Mouse (Mus musculus) brain, adult 2 months (tissue): ENCODE data around the gene Scrn2.

ENCODE experiments used
- DNase-seq: peaks from one replicate; pipeline ENCODE4 v3.0.0; 2011; ENCODE audit warnings: low read depth, low spot score

Gene Scrn2

DNA sequence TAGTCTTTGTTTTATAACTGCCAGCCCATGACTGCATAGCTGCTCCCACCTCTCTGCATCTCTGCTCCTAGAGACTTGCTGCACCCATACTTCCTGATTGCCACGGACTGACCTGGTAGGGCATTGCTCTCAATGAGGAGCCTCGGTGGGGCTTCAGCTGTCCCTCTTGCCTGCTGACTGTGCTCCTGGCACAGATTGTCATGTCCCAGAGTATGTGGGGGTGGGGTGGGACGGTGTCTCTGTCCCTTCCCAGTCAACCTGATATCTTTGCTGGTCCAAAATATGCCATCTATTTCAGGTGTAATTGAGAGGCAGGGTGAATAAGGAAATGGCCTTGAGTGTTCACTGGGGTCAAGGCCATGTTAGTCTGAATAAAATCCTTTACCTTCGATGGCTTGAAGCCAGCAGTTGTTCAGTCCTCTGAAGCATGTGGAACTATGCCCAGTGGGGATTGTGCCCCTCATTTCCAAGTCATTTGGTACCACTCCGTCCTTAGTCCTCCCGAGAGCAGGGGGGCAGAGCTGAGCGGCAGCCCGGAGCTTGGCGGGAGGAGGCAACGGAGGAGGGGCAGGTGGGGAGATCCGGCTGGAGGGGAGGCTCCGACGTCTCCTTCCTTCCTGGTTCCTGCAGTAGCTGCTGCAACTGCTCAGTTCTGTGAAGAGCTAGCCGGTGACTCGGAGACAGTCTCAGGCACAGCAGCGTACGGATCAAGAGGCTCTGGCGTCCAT lies 20.6 kb downstream of the Scrn2 start, which contains the start of gene Osbpl7:
Gene Osbpl7 (plus strand): TSS at position 413 of the 728 bp plus-strand sequence.
- DNase-seq, result peak; percentile 94

DNA sequence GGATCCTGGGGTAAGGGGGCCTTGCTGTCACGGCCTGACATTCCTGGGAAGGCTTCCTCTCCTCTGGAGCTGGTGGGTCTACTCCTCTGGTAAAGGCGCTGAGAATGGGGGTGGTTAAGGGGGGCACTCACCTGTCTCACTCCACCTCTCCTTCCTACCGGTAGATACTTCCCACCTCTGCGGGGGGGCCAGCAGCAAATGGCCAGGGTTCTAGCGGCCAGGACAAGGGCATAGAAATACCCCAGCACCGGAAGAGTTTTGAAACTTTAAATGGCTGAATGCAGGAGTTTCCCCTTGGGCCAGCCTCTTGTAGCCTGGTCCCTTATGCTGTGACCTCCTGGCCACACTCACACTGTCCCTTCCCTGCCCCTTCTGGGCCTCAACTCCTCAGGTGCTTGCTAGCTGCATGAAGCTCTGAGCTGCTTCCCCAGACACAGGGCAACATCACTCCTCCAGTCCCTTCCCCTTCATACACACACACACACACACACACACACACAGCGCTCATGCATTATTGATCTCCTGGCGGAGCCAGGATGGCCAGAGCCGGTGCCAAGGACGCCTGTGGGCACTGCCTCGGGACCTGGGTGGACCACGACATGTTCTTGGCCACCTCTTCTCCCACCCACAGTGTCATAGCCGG lies 21.3 kb downstream of the Scrn2 start:
- DNase-seq, result no peak

DNA sequence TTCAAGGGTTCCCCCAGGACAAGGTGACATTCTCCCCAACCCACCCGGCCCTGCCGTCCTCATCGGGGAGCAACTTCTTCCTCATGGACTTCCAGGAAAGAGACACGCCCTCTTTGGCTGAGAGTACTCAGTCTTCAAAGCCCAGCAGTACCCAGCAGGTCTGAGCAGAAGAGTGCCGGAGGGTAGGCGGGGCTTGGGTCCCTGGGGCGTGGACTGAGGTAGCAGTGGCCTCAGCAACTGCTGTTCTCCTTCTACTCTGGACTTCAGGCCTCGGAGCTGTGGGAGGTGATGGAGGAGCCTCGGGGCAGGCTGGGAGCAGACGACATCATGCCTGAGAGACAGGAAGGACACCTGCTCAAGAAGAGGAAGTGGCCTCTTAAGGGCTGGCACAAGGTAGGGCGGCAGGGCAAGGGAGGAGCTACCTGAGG lies 22.5 kb downstream of the Scrn2 start:
- DNase-seq, result no peak

DNA sequence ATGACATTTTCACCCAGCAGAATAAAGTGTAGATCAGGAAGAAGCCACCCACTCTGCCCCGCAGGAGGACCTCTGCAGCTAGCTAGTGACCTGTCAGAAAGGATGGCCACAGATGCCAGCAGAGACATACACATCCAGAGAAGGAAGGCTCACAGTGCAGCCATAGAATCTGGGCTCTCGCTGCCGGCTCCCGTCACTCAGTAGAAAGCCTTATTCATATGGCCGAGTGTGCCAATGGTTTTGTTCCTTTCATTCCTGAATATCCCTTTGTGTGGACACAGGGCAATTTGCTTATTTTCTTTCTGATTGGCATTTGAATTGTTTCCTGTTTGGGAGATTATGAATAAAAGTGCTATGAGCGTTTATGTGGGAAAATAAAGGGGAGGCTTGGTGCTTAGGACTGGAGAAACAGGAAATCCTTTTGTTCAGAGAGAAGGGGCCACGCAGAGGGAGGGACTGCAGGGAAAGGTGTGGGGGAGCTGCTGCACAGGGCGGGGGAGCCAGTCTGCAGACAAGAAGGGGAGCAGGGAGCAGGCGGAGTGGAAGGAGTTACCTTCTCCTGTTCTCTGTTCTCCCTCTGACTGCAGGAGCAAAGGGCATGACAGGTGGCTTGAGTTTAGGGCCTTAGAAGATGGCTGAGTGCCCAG lies 33.7 kb downstream of the Scrn2 start:
- DNase-seq, result peak; percentile 87

DNA sequence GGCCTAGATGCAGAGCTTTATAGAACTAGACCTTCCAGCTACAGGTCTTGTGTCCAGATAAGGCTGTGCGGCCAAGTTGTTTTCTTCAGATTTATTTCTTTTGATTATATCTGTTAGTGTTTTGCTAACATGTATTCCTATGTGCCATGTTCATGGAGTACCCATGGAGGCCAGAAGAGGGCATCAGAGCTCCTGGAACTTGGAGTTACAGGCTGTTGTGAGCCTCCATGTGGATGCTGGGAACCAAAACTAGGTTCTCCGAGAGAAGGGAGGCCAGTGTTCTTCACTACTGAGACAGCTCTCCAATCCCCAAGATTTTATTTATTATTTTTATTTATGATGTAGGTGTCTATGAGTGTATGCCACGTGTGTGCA lies 34.2 kb downstream of the Scrn2 start:
- no peak for DNase-seq

DNA sequence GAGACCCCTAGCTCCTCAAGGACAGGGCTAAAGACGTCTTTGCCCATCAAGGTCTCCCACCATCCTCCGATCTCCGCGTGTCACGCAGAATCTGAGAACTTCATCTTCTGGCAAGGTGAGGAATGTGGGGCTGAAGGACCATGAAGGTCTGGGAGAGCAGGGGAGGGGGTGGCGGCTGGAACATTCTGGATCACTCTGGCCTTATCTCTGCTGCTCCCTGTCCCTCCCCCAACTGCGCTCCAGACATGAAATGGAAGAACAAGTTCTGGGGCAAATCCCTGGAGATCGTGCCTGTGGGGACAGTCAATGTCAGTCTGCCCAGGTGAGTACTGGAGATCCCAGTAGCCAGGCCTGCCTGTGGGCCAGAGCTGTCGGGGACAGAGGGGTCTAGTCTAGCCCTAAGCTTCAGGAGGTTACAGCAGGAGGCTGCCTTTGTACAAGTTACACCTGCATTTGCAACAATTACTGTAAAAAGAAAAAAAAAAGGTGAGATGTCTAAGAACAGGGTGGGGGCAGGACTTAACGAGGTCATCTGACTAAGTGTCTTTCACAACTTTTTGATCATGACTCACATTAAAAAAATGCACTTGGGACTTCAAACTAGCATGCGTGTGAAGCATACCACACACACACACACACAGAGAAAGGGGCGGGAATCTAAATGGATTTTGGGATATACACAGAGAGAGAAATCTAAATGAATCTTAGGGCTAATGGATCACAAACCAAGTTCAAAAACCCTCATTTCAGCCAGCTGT lies 36.0 kb downstream of the Scrn2 start:
- DNase-seq, result no peak

DNA sequence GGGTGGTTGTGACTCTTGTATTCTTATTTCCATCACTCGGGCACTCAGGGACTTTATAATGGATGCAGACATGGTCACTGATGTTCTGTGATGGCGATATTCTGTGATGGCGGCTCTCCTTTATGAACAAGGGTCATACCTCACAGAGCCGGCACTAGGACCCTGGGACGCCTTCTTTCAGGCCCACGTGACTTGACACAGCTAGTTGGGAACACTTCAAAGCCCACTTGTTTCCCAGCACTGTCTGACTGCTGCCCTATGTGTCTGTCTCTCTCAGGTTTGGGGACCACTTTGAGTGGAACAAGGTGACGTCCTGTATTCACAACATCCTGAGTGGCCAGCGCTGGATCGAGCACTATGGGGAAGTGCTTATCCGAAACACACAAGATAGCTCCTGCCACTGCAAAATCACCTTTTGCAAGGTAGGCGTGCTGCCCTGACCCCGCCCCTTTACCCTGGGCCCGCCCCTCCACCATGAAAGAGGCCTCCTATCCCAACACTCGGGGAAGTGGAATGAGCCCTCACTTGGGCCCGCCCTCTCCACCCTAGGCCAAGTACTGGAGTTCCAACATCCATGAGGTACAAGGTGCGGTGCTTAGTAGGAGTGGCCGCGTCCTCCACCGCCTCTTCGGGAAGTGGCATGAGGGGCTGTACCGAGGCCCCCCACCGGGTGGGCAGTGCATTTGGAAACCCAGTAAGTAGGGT lies 37.1 kb downstream of the Scrn2 start:
- no peak for DNase-seq

DNA sequence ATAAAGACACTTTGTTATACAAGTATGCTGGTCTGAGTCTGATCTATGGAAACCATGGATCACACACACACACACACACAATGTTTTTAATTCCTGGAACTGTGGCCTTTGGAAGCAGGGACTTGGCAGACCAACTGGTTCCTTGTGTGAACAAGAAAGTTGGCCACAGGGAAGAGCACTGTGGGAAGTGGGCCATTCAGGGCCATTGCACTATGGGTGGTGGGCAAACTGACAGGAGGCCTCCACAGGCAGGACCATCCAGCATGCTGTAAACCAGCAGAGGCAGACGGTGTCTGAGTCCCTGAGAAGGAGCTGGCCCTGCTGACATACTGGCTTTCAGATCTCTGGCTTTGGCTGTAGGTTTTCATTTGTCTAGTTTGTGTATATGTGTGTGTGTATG lies 39.6 kb downstream of the Scrn2 start:
- no peak for DNase-seq

DNA sequence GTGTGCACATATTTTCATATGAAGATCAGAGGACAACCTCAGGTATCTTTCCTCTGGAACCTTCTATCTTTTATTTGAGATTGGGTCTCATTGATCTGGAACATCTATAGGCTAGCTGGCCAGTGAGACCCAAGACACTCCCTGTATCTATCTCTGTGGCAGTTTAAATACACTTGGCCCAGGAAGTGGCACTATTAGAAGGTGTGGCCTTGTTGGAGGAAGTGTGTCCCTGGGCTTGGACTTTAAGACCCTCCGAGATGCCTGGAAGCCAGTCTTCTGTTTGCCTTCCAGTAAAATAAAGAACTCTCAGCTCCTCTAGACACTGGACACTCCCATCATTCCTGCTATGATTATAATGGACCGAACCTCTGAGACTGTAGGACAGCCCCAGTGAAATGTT lies 40.0 kb downstream of the Scrn2 start:
- DNase-seq, result no peak

DNA sequence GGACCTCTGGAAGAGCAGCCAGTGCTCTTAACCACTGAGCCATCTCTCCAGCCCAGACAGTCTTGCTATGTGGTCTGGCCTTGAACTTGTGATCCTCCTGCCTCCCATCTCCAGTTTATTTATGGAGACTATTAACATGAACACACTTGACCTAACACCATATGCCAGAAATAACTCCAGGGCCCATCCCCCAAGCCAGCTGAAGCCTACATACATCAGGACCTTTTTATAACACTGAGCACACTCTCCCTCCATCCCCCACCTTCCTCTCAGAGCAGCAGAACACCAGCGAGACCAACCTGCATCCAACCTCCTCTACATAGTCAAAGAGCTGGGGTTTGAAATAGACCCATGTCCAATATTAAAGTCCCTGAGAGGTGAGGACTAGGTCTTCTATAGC lies 41.4 kb downstream of the Scrn2 start:
- DNase-seq, result no peak

DNA sequence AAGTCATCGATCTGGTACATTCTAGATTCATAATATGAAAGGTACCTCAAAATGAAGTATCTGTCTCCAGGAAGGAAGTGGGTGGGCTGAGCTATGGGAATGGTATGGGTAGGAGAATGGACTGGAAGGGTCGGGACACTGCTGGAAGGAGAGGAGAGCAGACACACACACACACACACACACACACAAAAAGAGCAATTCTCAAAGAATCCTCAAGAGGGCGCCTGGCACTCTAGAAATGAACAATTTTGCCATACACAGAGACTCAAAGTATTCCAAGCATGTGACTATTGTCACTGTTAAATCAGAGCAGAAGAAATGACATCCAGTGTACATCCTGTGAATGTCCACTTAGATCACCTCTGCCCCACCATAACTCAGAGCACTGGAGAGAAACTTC lies 42.8 kb downstream of the Scrn2 start:
- peak; percentile 85 for DNase-seq

DNA sequence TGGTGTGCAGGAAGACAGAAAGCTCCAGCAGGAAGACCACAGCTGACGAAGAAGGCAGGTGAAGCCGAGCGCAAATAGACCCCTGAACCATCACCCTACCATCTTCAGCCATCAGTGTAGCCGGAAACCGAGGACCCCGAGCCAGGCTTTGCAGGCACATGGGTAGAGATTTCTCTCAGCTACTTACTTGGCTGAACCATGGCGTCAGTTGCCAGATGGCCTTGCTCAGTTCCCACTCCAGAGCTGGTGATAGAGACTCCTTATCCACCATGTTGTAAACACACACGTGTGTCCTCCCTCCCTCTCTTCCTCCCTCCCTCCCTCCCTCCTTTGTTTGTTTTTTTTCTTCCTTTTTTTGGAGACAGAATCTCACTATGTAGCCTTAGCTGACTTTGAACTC lies 44.5 kb downstream of the Scrn2 start:
- DNase-seq, result no peak

DNA sequence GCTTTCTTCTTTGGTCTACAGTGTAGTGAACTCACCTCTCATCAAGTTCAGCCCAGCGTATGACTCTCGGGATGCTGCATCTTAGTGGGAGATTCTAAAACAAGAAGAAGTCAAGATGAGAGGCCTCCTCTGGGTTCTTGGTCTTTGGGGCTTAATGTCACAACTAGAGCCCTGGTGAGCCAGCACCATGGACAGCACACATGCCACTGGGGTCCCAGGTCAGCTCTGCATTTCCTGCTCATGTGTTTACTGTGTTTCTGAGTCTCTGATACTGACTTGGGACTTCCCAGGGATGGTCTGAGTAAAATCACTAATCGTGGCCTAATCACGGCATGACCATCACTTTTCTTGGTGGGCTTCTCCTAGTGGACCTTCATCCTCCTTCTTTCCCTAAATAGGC lies 49.0 kb downstream of the Scrn2 start:
- no peak for DNase-seq

DNA sequence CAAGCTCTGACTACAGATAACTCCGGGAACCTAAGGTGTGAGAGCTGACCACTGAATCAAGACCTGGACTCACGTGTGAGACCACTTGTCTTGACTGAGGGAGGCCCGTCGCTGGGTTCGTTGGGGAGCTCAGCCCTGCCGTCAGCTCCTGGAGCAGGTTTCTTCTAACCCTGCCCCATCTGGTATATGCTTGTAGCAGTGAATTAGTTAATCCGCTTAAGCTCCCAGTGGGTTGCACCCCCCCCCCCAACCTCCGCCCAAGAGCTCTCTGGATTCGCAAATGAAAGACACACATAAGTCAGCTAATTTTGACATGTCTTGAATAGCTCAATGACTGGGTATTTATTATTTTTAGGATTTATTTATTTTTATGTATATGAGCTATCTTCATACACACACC lies 50.6 kb downstream of the Scrn2 start:
- no peak for DNase-seq

DNA sequence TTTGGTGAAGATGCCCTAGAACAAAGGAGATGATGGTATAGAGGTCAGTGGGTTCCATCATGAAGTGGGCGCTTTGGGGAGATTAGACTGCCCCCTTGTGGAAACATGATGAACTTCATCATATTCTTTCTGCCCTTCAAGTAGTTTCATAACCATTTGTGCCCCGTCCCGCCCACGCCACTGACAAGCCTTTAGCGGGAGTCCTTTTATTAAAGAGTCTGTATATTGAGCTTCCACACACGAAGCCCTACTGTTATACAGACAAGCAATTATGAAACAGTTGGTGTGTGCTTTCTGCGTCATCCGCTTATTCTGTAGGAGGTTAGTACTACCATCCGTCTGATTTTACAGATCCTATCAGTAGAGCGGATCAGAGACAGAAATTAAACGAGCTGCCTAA lies 53.2 kb downstream of the Scrn2 start:
- DNase-seq, result peak; percentile 68
